Mouse (Mus musculus): ENCODE measurements around the gene Map3k20.

DNA sequence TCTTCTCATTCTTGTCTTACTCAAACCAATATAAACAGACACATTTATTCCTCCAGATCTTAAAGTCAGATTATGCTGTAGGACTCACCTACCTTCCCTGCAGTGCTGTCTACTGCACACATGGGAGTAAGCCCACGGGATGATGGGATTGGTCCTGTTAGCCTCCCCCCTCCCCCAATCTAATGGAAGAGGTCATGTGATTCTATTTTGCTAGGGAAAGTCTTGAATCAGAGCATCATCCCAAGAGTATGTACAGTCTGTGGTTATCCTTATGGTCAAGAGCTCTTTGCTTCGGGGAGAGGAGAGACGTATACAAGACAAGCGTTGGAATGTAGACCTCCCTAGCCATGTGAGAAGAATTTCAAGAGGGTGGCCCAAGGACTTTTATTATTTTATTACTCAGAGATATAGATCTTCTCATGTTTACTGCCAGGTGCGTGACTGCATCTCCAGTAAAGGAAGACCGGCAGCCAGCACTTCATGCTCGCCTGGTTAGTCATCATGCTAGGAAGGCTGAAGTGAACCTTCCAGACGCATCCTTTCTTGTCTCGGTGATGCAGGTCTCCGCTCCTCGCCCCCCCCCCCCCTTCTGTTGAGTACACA is 3.6 kb downstream of the Map3k20 start:
- TF ChIP-seq POLR2A (IDR thresholded peaks at IDR 0.05; ENCODE audit: low read depth, low read length) (no peak), CTCF (IDR thresholded peaks at IDR 0.05; ENCODE audit: extremely low read depth, insufficient read length, insufficient replicate concordance, low read depth, low read length) (no peak)
